In genomic region chr2:152941106-152941505, GRCm38 (mm10) we compare ENCODE assay signal across 38 mouse cellular contexts. TPM values are rescaled to one million over a fixed set of nuclear protein-coding genes. Genes with fewer than 3 reads are reported as not detected.
"Had no signal": no experiment of that assay in that cellular context is flagged by ENCODE, and none has a peak within 500 bp of the region (broad histone marks: within the 10 kb centered on the region; RNA-seq: fewer than 3 reads in every experiment).

No protein-coding gene starts in this region.

- ATAC-seq: hindbrain, embryonic 16.5 days; hindbrain, postnatal 0 days; inflammation-experienced regulatory T-cells, adult 6 months; intestine, embryonic 15.5 days; intestine, embryonic 16.5 days; intestine, postnatal 0 days had no signal

- H3K4me3 ChIP-seq: heart, embryonic 10.5 days; heart, embryonic 12.5 days; heart, embryonic 13.5 days; heart, embryonic 15.5 days; hindbrain, embryonic 10.5 days; hindbrain, embryonic 12.5 days; hindbrain, embryonic 13.5 days; hindbrain, embryonic 15.5 days; intestine, embryonic 15.5 days; kidney, embryonic 15.5 days; layer of hippocampus, adult 2 months; left cerebral cortex, adult 2 months had no signal

- H3K27ac ChIP-seq: heart, embryonic 10.5 days; heart, embryonic 13.5 days; heart, embryonic 15.5 days; hindbrain, embryonic 10.5 days; hindbrain, embryonic 12.5 days; hindbrain, embryonic 13.5 days; hindbrain, embryonic 14.5 days; hindbrain, embryonic 15.5 days; hindbrain, postnatal 0 days; intestine, embryonic 15.5 days; kidney, embryonic 15.5 days; kidney, postnatal 0 days; layer of hippocampus, adult 2 months; left cerebral cortex, adult 2 months had no signal

- H3K9ac ChIP-seq: heart, embryonic 12.5 days; heart, embryonic 13.5 days; heart, embryonic 15.5 days; hindbrain, embryonic 12.5 days; hindbrain, embryonic 13.5 days; hindbrain, embryonic 14.5 days; hindbrain, embryonic 15.5 days; intestine, embryonic 15.5 days; kidney, embryonic 15.5 days had no signal

- H3K4me2 ChIP-seq: heart, embryonic 11.5 days; heart, embryonic 12.5 days; heart, embryonic 13.5 days; heart, embryonic 15.5 days; hindbrain, embryonic 12.5 days; hindbrain, embryonic 13.5 days; hindbrain, embryonic 14.5 days; hindbrain, embryonic 15.5 days; intestine, embryonic 15.5 days; kidney, embryonic 15.5 days had no signal

- H3K36me3 ChIP-seq: heart, embryonic 10.5 days; heart, embryonic 12.5 days; heart, embryonic 13.5 days; heart, embryonic 15.5 days; hindbrain, embryonic 10.5 days; hindbrain, embryonic 12.5 days; hindbrain, embryonic 13.5 days; hindbrain, embryonic 15.5 days; intestine, embryonic 15.5 days; kidney, embryonic 15.5 days had no signal

- DNase-seq: heart, postnatal 10 days; heart, postnatal 14 days; heart, postnatal 36 days; heart, postnatal 4 days; kidney, adult 11 months; kidney, adult 18-20 months; kidney, adult 2 months; kidney, adult 8-10 months; kidney, adult 9 months; kidney, postnatal 14 days; kidney, postnatal 25 days; kidney, postnatal 36 days; kidney, postnatal 4 days; layer of hippocampus, adult 9-11 months; layer of hippocampus, postnatal 36 days had no signal

- H3K9me3 ChIP-seq: heart, embryonic 10.5 days; heart, embryonic 12.5 days; heart, embryonic 13.5 days; heart, embryonic 15.5 days; hindbrain, embryonic 10.5 days; hindbrain, embryonic 12.5 days; hindbrain, embryonic 13.5 days; hindbrain, embryonic 15.5 days; intestine, embryonic 15.5 days; kidney, embryonic 15.5 days had no signal

RNA-seq across cellular contexts. Expression of gene Foxs1, which starts 8.1 kb away (rescaled TPM):
- polyA plus RNA-seq: inflammation-experienced regulatory T-cells, adult 6 months had no signal

RNA-seq across cellular contexts. Expression of gene Dusp15, which starts 10.4 kb away (rescaled TPM):
- polyA plus RNA-seq: heart, embryonic 14.5 days; heart, postnatal 0 days; inflammation-experienced regulatory T-cells, adult 6 months had no signal

RNA-seq across cellular contexts. Expression of gene Mylk2, which starts 30.0 kb away (rescaled TPM):
- polyA plus RNA-seq: heart, embryonic 11.5 days; heart, embryonic 14.5 days; hindbrain, embryonic 11.5 days; hindbrain, embryonic 12.5 days; hindbrain, embryonic 13.5 days; hindbrain, embryonic 14.5 days; inflammation-experienced regulatory T-cells, adult 6 months; intestine, postnatal 0 days had no signal
